Mouse (Mus musculus) megakaryocyte, embryonic 14.5 days (primary cell): ENCODE results near the gene Adcyap1r1.

Experiments
- FLI1 ChIP-seq: IDR thresholded peaks from 2 replicates; pipeline ENCODE4 v1.6.1; 2012; ENCODE audit warnings: low read length, inconsistent platforms, mixed read lengths
- GATA1 ChIP-seq: IDR thresholded peaks from 3 replicates; pipeline ENCODE4 v1.6.1; 2012; ENCODE audit warnings: mixed read lengths, low read length, inconsistent platforms, borderline replicate concordance

GRCm38 (mm10) chr6:55483360-55483759 is 31.6 kb downstream of the Adcyap1r1 start:
- TF ChIP-seq GATA1 (no peak), FLI1 (no peak)
